Mouse (Mus musculus) right cerebral cortex, postnatal 10 days (tissue): ENCODE measurements at regions not wholly inside any gene's neighbourhood (a gene's known extent, or its start where the extent isn't known, plus 50 kb on each side); places are given as distances from the start of the nearest gene placed in this dataset.

Experiments
- DNase-seq, 2 experiments: peaks; one replicate each; pipeline ENCODE4 v3.0.0; 2021; ENCODE audit warnings: low spot score in 2 of 2

DNA sequence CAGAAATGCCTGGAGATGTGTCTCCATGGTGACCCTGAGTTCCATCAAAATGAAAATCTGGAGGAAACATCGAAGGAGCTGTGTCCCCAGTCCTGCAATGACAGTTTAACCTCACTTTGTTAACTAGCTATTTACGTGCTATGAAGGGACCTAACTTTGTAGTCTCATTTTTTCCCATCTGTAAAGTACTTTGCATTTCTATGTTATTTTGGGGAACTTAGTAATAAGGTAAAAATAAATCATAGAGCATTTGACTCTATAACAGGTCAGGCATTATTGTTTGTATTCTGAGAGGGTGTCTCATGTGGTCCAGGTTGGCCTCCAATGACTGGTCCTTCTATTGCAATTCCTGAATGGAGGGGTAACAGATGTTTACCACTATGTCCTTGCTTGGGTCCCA is 513.6 kb upstream of the Adgrl2 start:
- no peak for DNase-seq

DNA sequence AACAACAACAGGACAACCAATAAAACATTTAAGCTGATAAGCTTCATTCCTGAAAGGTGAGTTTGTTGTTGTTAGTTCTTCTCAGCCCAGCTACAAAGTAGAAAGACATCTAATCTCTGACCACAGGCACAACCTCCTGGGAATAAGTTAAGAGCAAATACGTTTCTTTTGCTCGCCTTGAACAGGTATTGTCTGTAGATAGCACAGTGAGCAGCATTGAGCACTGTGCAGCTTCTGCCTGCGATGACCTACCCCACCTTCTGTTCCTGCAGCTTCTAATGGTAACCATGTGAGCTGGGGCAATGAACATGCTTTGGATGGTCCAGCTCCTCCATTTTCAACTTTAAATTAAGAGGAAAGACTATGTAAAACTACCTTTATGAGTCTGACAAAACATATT is 509.8 kb upstream of the Adgrl2 start:
- DNase-seq, result no peak

DNA sequence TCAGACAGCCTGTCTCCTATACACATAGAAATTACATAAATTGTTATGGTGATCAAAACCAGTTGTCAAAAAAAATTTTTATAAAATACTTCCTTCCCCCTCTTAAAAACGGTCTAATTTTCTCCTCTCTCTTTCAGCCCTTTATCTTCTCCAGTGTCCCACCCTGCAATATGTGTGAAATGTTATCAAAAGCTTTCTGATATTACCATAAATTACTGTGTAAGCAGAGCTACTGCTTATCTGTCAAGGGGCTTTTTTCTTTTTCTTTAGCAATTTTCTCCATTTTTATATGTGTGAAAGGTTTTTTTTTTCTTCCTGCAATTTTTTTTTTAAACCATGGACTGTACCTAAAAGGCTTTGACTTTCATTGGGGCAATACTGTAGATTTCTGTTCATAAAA is 508.4 kb upstream of the Adgrl2 start:
- DNase-seq, result no peak

DNA sequence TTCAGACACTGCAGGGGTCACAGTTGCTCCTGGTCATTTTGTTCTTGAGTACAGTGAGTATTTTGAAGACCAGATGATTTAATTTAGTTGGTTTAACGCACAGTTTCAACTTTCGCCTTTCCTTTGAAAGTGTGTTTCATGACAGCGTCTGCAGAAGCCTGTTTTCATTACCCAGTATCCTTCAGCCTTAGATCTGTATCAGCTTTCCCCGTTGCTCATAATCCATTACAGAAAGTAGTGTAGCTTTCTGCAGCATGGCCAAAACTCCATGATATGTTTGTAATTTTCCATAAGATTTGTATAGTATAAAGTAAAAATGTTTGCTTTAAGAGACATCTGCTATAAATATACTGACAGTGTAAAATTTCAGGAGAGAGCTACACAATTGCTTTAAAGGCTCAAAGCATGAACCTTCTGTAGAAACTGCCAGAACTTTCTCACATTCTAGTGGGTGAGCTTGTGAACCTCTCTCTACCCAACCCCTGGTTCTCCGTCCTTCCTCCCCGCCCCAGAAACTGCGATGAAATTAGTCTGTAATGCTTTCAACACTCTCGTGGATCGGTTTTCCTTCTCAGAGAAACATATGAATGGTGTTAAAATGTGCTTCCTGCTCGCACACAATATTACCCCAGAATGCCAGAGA is 506.6 kb upstream of the Adgrl2 start:
- no peak for DNase-seq

DNA sequence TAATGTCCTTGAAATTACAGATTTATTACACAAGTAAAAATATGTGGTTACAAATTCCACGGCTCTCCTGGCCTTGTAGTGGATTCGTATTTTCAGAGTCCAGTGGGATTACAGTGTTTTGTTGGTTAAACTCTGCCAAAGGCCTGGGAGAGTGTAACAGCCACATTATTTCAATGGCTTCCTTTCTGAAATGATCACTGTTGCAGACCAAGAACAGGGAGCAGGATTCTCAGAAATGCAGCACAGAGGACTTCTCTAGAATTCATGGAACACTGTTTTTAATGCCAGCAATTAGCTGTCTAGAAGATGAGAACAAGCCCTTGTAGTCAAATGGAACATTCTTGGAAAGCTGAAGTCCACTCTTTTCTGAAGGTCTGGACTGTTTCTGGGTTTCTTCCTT is 505.8 kb upstream of the Adgrl2 start:
- DNase-seq, result no peak

DNA sequence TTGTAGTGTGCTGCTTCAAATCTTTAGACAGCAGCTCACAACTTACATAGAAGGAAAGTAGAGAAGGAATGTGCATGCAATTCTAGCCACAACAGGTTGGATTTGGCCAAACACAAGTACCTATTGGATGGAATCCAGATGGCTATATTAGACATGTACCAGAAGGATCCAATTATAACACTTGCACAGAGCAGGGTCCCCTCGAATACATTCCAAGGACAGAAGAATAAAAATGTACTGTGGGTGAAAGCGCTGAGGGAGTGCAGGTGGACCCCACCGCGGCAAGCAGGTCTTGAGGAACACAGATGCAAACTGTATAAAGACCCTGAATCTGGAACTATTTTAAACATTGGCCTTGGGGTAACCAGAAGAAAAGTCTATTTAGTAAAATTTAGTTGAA is 497.8 kb upstream of the Adgrl2 start:
- no peak for DNase-seq

DNA sequence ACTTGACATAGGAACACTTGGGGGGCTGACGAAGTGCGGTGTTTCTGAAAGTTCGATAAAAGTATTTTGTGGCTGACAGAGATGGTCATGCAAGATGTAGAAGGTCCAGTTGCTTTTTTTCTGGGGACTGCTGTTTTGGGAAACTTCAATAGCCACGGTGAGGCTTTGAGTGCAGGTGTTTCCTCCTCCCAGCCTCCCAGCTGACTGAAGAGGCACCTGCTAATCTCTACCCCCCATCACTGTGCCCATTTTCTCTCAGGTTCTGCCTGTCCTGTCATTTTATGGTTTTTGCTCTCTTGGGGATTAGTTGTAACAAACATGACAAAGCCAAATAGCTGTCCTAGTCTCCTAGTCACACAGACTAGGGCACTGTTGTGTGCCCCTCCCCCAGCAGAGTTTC is 495.1 kb upstream of the Adgrl2 start:
- no peak for DNase-seq

DNA sequence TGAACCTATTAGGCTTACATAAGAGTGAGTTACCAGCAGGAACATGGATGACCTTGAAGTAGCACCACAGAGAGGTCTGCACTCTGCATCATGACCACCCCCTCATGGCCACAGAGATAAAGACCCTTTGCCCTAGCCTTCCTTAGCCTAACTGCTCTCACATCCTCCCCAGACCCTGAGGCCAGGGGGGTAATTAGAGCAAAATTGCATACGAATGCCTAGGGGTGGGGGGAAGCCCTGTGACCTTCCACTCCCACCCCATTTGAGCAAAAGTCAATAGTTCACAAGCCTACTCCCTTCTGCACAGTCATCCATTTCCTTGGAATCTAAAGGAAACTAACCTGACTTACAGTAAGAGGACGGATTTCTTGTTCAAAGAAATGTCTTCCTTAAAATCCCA is 494.0 kb upstream of the Adgrl2 start:
- DNase-seq, result no peak

DNA sequence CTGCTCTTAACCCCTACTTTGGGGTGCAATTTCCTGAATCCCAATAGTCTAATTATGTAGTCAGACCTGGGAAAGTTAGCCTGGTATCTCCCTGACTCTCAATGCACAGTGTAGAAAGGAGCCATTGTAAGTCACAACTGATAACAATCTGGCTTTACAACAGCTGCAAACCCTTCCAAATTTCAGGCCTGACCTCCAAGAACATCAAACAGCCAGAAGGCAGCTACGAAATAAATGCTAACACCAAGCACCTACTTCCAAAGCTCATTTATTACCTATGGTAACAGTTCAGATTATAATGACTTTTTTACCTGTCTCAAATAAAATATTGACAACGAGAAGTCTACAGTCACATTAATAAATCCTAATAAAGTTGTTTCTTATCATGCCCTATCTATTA is 485.8 kb upstream of the Adgrl2 start:
- no peak for DNase-seq

DNA sequence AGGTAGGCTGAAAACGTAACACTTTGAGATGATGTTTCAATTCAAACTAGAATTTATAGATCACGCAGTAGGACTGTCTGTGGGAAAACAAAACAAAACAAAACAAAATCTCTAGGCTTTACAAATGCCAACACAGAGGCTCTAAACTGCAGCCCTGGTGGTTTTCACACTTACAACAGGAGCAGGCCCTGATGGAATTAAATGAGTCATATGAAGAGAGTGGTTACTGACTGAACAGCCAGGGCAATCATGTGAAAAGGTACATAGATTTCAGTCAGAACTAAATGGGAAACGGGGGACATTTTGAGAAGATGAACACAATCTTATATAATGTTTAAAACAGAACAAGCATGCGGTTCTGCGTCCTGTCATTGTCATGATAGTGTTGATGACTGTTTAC is 476.6 kb upstream of the Adgrl2 start:
- no peak for DNase-seq

DNA sequence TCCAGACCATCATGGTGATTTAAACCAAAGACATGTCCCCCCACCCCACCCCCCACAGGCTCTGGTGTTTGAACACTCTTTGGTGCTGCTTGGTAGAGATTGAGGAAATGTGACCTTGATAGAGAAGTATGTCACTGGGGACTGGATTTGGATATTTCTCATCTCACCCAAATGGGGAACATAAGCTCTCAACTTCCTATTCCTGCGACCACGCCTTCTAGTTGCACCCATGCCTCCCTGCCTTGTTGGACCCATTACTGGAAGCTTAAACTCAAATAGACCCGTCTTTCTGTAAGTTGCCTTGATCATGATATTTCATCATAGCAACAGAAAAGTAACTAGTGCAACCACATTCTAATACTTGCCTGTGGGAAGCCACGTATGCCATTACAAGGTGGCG is 474.2 kb upstream of the Adgrl2 start:
- no peak for DNase-seq

DNA sequence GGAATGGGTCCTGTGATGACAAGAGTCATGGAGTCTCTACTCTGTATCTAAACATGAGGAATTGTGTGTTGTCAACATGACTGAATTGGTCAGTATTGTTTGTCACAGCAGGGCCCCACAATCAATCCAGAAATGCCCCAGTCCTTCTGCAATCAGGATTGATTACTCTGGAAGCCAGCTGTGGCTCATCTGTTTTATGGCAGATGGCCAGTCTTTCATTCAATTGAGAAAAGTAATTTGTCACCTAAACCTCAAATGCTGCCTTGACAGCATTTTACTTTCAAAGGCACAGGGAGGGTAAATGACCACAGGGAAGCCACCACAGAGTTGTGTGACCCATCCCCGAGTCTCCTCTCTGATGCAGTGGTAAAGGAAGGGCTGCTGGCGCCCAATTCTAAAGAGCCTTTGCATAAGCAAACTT is 471.8 kb upstream of the Adgrl2 start:
- no peak for DNase-seq

DNA sequence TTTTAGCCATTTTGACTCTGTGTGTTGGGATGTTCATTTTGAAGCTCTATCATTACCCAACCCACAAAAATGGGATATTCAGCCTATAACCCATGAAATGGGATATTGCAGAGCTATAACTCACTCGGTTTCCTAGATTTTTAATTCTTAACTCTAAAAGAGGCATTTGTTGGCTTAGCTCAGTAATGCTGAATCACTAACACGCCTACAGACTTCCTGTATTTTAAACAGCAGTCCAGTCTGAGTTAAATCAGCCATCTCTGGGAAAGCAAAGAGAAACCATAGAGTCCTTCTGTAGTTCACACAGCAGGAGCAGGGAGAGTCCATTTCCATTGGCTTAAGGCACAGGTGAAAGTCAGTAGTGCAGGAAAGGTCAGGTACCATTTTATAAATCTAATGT is 471.3 kb upstream of the Adgrl2 start:
- DNase-seq, result no peak

DNA sequence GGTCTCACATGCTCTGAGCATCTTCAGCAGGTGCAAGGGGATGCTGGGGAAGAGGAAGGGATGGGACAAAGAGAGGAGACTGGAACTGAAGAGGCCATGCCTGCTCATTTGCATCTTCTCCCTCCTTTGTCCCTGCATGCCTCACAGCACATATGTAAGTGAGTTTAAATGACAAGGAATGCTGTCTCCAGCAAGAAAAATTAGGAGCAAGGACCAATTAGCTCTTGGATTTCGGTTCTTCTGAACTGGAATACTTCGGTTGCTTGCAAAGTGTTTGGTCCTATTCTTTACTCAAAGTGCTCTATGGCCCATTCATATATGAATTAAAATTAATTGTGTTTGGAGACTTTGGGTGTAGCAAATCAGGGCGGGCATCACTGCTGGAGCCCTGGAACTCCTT is 459.0 kb upstream of the Adgrl2 start:
- no peak for DNase-seq

DNA sequence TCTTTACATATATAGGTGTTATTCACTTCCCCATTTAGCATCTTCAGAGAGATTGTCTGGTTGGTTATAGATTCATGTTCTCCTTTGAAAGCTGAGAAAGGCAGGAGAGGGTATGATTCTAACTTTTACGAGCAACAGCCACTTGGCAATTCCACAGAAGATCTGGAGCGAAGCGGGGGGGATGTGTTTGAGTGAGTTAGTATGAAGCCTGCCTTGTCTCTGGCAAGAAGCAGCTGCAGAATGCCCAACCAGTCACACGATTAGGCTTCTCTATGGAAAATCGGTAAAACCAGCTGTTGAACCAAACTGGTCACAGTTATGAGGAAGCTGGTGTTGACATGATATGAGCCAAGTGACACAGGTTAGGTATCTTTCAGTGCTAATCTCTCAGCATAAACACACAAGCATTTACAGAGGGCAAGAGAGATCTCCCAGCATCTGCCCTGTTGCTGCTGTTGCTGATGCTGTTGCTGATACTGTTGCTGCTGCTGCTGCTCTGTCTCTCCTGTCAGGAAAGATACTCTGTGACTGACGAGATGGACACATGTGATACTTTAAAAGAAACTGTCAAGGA is 455.7 kb upstream of the Adgrl2 start:
- DNase-seq, result no peak

DNA sequence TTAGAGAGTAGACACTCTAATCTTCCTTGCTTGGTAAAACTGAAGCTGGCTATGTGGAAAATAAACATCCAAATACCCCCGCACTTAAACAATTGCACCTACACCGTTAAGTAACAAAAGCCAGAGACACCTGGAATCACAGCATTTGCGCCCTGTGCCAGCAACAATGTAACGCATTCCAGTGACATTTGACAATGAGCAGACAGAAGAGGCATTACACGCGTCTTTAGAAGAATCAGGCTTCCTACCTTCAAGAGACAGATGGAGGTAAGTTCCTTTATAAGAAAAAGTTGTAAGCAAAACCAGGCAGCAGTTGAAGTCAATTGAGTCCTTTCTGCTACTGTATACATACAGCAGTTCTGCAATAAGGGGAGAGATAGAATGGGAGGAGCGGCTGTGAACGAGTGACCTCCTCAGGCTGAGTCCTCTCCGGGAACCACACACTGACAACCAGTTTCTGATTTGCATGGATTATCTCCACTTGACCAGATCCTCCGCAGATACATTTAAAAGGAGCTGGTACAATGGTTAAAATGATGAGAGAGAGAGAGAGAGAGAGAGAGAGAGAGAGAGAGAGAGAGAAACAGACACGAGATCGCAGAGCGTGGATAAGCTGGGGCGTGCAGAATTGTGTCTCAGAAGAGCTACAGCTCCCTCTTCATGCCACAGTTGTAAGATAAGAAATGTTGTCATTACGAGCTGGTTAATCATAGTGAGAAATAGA is 454.7 kb upstream of the Adgrl2 start:
- DNase-seq, result peak; percentile 72 to 74

DNA sequence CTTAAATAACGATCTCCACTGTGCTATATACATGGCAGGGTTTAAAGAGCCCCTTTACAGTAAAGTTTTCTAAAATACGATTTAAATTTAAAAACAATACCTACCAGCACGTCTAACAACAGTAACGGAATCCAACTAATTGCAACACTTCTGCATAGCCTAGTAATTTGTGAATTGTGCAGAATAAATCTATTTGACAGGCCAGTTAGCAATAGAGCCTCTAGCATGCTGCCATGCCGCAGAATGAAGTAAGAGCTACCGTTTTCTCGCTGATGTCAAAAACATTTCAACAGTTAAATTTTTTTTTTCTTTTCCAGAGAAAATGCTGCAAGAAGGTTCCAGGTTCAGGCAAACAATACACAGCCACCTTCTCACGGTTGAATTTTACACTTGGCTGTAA is 454.0 kb upstream of the Adgrl2 start:
- no peak for DNase-seq

DNA sequence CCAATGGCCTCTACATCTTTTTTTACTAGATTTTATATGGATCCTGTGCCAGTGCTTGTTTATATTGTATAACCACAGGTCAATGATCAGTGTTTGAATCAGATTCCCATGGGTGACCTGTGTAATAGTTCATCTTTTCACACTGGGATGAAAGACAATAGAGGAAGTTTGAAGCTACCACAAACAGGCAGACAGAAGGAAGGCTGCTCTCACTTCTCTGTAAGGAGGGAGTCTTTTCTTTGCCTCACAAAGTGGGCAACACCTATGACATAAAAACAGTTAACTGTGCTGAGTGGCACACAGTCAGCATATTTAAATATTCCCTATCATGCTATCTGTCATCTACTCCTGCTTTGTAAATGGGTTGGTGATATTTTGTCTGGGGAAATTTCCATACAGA is 450.9 kb upstream of the Adgrl2 start:
- DNase-seq, result no peak

DNA sequence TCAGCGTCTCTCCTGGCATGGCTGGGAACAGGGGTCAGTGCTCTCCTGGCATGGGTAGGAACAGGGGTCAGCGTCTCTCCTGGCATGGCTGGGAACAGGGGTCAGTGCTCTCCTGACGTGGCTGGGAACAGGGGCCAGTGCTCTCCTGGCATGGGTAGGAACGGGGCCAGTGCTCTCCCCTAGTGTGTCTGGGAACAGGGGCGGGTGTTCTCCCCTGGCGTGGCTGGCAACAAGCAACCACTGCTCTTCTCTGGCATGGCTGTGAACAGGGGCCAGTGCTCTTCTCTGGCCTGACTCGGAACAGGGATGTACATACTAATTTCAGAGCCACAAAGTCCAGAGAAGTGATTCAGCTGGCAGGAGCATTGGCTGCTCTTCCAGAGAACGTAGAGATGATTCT is 447.4 kb upstream of the Adgrl2 start:
- DNase-seq, result no peak

DNA sequence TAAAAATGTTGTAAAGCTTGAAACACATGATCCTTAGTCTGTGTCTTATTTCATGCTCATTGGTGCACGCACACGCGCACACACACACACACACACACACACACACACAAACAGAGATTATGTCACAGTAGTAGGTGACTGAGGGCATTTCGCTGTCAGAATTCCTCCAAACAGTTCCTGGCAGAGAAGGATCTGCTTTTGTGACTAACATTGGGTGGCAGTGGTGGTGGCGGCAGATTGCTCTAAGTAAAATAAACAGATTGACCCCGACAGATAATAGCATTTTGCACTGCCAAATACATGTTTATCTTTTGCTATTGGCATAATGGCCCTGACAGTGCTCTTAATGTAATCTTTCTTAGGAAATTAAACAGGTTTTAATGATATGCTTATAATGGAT is 446.6 kb upstream of the Adgrl2 start:
- DNase-seq, result no peak

DNA sequence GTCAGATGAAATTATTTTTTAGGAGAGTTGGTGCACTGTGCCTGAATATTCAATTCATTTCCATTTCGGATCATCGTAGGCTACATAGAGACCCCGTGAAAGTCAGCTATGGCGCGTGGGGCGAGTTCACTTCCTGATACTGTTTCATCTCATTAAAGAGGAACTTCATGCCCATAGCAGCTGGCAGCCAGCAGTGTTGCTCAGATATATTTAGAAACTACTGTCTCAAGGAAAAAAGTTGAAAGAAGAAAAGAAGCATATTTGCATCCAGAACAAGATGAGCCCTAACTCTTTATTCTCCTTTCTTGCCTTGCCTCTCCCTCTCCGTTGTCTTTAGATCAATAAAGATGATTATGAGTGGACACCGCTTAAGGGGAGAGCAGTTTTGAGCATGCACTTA is 446.1 kb upstream of the Adgrl2 start:
- DNase-seq, result peak in 1 of 2 experiments; percentile 46

DNA sequence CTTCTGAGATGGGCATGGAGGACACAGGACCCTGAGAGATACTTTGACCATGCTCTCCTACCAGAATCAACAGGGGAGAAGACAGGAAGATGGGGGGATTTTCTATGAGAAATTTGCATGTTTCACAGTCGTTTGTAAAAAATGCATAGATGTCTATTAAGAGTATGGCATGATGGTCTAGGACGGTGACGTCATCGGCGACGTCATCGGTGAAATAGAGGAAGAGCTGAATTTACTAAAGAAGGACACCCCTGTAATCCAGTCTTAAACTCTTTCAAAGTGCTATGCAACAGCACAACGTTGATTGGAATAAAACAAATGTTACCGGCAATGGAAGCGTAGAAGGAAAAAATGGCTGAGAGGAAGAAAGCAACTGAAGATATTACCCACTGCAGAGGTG is 441.4 kb upstream of the Adgrl2 start:
- no peak for DNase-seq

DNA sequence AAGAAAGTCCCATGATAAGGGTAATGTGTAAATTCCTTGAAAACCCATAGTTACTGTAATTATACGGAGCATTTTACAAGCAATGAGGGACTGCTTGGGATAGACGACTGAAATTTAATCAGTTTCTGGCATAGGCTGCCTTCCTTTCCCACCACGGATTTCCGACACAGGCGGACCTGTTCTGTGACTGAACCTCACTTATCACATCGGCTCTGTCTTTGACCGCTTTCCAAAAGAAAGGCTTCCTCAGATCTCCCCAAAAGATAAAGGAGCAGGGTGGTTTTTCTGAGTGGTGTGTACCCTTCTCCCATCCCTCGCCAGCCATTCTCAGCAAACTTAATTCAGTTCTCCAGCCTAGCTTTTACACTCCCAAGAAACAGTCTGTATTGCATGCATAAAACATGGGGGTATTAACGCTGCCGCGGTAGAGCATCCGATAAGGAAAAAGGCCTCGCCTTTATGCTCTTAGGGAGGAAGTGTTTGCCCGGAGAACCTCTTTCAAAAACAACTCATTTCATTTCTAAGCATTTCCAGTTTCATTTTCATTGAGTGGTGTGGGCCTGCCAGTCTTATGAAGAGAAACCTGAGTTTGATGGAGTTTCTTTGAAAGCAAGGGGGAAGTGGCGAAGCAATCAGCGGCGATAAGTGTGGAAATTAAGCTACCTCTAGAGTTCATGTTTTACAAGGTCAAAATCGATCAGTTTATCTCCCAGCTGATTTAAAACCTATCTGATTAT is 435.8 kb upstream of the Adgrl2 start:
- no peak for DNase-seq
